Mouse (Mus musculus): Measurements from ENCODE around the gene Them4. TPM values are rescaled to one million over a fixed set of nuclear protein-coding genes. Genes with fewer than 3 reads are reported as not detected.

Gene Them4
- total and polyA plus RNA-seq, 3 experiments: 0.81 to 1.4 TPM; not detected in 1

DNA sequence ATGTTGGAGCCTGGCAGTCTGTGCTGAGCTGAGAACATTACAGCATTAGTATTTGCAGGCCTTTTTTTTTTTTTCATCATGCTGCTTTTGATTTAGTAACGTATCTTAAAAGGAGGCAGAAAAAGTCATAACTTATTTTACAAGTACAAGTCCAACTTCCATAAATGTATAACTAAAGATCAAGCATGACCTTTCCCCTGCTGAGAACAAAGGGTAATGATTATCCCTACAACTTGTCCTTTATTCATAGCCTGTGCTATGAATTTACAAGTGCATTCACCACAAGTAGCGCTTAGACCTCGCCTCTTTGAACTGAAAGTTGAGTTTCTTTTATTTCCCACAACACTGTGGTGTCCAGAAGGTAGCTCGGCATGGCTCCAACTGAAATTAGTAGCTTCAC, 1.5 kb downstream of the Them4 start:
- H3K27me3 ChIP-seq (ENCODE audit: control insufficient read depth in 1 of 2, insufficient read depth in 2 of 2, low read length in 2 of 2): no peaks in the 10 kb centered on the region
- H3K9ac ChIP-seq (ENCODE audit: control insufficient read depth, low read depth, low read length, poor library complexity, severe bottlenecking): no peak overlapping the region
- no peaks in the 10 kb centered on the region for H3K9me3 ChIP-seq (replicated peaks; ENCODE audit: insufficient read depth, low read length)
- no peaks in the 10 kb centered on the region; the same call in 1 of the 2 replicates for H3K79me2 ChIP-seq (ENCODE audit: control insufficient read depth, insufficient read depth, low read length, poor library complexity)
- peaks cover 0 to 3% of the 10 kb centered on the region in 2 experiments; a peak in 1 of 4 replicates for H3K4me1 ChIP-seq (ENCODE audit: control insufficient read depth in 1 of 2, insufficient read depth in 2 of 2, low read length in 2 of 2)
- DNase-seq (ENCODE audit: low read depth, low spot score): no peak
- no peaks in the 10 kb centered on the region for H3K36me3 ChIP-seq (ENCODE audit: control insufficient read depth in 1 of 2, insufficient read depth in 2 of 2, low read length in 2 of 2)
- no peak overlapping the region for H3K4me3 ChIP-seq (ENCODE audit: control insufficient read depth in 1 of 2, insufficient read depth in 1 of 2, low read depth in 2 of 2, low read length in 2 of 2)
- H3K27ac ChIP-seq (ENCODE audit: control insufficient read depth, low read depth, low read length): no peak overlapping the region
- no peak for TF ChIP-seq MXI1 (IDR thresholded peaks at IDR 0.05; ENCODE audit: low read depth, low read length)
- TF ChIP-seq POLR2AphosphoS2 (IDR thresholded peaks at IDR 0.05; ENCODE audit: low read length): no peak
- no peak for TF ChIP-seq GABPA (IDR thresholded peaks at IDR 0.05; ENCODE audit: low read depth, low read length)
- TF ChIP-seq MYB (IDR thresholded peaks at IDR 0.05; ENCODE audit: low read depth, low read length): no peak
- no peak for TF ChIP-seq ZNF384 (IDR thresholded peaks at IDR 0.05; ENCODE audit: low read depth, low read length)
- no peak for TF ChIP-seq POLR2A (IDR thresholded peaks at IDR 0.05; ENCODE audit: control insufficient read depth in 1 of 2, insufficient read depth in 1 of 2, low read depth in 1 of 2, low read length in 2 of 2, poor library complexity in 1 of 2)
- no peak for TF ChIP-seq E2F4 (IDR thresholded peaks at IDR 0.05; ENCODE audit: borderline replicate concordance, low read depth, low read length)
- no peak for TF ChIP-seq CHD1 (IDR thresholded peaks at IDR 0.05; ENCODE audit: low read depth, low read length)
- no peak for TF ChIP-seq JUND (IDR thresholded peaks at IDR 0.05; ENCODE audit: low read depth, low read length)
- no peak for TF ChIP-seq UBTF (IDR thresholded peaks at IDR 0.05; ENCODE audit: borderline replicate concordance, insufficient read depth, low read depth, low read length)
- TF ChIP-seq SIN3A (IDR thresholded peaks at IDR 0.05; ENCODE audit: low read length): no peak

DNA sequence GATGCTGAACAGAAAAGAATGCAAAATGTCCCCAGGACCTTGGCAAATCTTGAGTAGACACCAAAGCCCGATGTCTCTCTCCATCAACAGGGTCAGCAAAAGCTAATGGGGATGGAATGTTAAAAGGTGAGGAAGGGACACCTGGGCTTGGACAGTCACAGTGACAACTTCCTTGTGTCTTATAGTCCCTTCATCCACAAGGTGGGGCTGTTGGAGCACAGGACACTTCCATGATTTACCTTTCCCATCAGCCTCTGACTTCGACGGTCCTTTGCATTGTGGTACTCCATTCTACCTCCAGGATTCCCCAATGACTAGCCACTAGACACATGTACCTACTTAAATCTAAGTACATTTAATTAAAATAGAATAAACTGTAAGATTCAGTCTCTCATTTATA, 18.8 kb downstream of the Them4 start:
- Histone ChIP-seq H3K4me1 (ENCODE audit: control insufficient read depth in 1 of 2, insufficient read depth in 2 of 2, low read length in 2 of 2) (no peaks in the 10 kb centered on the region), H3K36me3 (ENCODE audit: control insufficient read depth in 1 of 2, insufficient read depth in 2 of 2, low read length in 2 of 2) (no peaks in the 10 kb centered on the region; a peak in 1 of 4 replicates), H3K9me3 (replicated peaks; ENCODE audit: insufficient read depth, low read length) (no peaks in the 10 kb centered on the region), H3K4me3 (ENCODE audit: control insufficient read depth in 1 of 2, insufficient read depth in 1 of 2, low read depth in 2 of 2, low read length in 2 of 2) (no peak overlapping the region), H3K27me3 (ENCODE audit: control insufficient read depth in 1 of 2, insufficient read depth in 2 of 2, low read length in 2 of 2) (peaks cover 0 to 2% of the 10 kb centered on the region in 2 experiments; a peak in 2 of 4 replicates), H3K9ac (ENCODE audit: control insufficient read depth, low read depth, low read length, poor library complexity, severe bottlenecking) (no peak overlapping the region), H3K79me2 (ENCODE audit: control insufficient read depth, insufficient read depth, low read length, poor library complexity) (no peaks in the 10 kb centered on the region), H3K27ac (ENCODE audit: control insufficient read depth, low read depth, low read length) (no peak overlapping the region)
- DNase-seq (ENCODE audit: low read depth, low spot score): no peak
- no peak for TF ChIP-seq E2F4 (IDR thresholded peaks at IDR 0.05; ENCODE audit: borderline replicate concordance, low read depth, low read length)
- no peak for TF ChIP-seq CHD2 (IDR thresholded peaks at IDR 0.05; ENCODE audit: low read length)
- TF ChIP-seq POLR2AphosphoS2 (IDR thresholded peaks at IDR 0.05; ENCODE audit: low read length): no peak
- TF ChIP-seq GABPA (IDR thresholded peaks at IDR 0.05; ENCODE audit: low read depth, low read length): no peak
- no peak for TF ChIP-seq MAFK (IDR thresholded peaks at IDR 0.05; ENCODE audit: borderline replicate concordance, low read depth, low read length)
- no peak for TF ChIP-seq HCFC1 (IDR thresholded peaks at IDR 0.05; ENCODE audit: low read depth, low read length)
- TF ChIP-seq ZNF384 (IDR thresholded peaks at IDR 0.05; ENCODE audit: low read depth, low read length): no peak
- TF ChIP-seq UBTF (IDR thresholded peaks at IDR 0.05; ENCODE audit: borderline replicate concordance, insufficient read depth, low read depth, low read length): no peak
- TF ChIP-seq RAD21 (IDR thresholded peaks at IDR 0.05; ENCODE audit: low read depth, low read length): peak; percentile 17
- TF ChIP-seq SMC3 (IDR thresholded peaks at IDR 0.05; ENCODE audit: low read depth, low read length): no peak
- TF ChIP-seq ZKSCAN1 (IDR thresholded peaks at IDR 0.05; ENCODE audit: low read depth, low read length): no peak
- no peak for TF ChIP-seq NRF1 (IDR thresholded peaks at IDR 0.05; ENCODE audit: insufficient read depth, low read depth, low read length, poor library complexity, severe bottlenecking)
- TF ChIP-seq JUND (IDR thresholded peaks at IDR 0.05; ENCODE audit: low read depth, low read length): no peak
- no peak for TF ChIP-seq KAT2A (conservative IDR thresholded peaks at IDR 0.05; ENCODE audit: low read depth, low read length)
- TF ChIP-seq CTCF (IDR thresholded peaks at IDR 0.05 in 2 of 3, conservative IDR thresholded peaks at IDR 0.05 in 1 of 3; ENCODE audit: control insufficient read depth in 1 of 3, insufficient read depth in 1 of 3, low read depth in 2 of 3, low read length in 3 of 3, poor library complexity in 1 of 3, severe bottlenecking in 1 of 3): peak in 2 of 3 experiments; percentile 11 to 26; a peak in 4 of 6 replicates

Measured in MEL (cell line).